Mouse (Mus musculus) hindbrain, embryonic 12.5 days (tissue): ENCODE measurements around the gene Exoc3l. TPM values are rescaled to one million over a fixed set of nuclear protein-coding genes. Genes with fewer than 3 reads are reported as not detected.
A peak's percentile ranks its signal among the peaks of the same experiment; 100 is the strongest.

Experiments used
- ATAC-seq: fragments of 200-750 bp; cut with Nextera tagmentation; 2 replicates; pipeline ENCODE4 v1.8.0; 2017; ENCODE audit warnings: moderate TSS enrichment; ENCODE audit not compliant: low FRiP score
- H3K27ac ChIP-seq: fragments of 300-500 bp; sonication (generic); 2 replicates; pipeline ENCODE4 v1.5.1; 2016; ENCODE audit warnings: mild to moderate bottlenecking
- H3K27me3 ChIP-seq: fragments of 300-500 bp; sonication (generic); 2 replicates; pipeline ENCODE4 v1.6.1; 2016; ENCODE audit warnings: mild to moderate bottlenecking
- H3K36me3 ChIP-seq: fragments of 300-500 bp; sonication (generic); 2 replicates; pipeline ENCODE4 v1.6.1; 2016; ENCODE audit warnings: mild to moderate bottlenecking
- H3K4me1 ChIP-seq: fragments of 300-500 bp; sonication (generic); 2 replicates; pipeline ENCODE4 v1.6.1; 2016
- H3K4me2 ChIP-seq: fragments of 300-500 bp; sonication (generic); replicated peaks from 2 replicates; pipeline ENCODE4 v1.6.1; 2016; ENCODE audit warnings: mild to moderate bottlenecking
- H3K4me3 ChIP-seq: fragments of 300-500 bp; sonication (generic); 2 replicates; pipeline ENCODE4 v1.5.1; 2016; ENCODE audit warnings: mild to moderate bottlenecking
- H3K9ac ChIP-seq: fragments of 300-500 bp; sonication (generic); 2 replicates; pipeline ENCODE4 v1.6.1; 2016; ENCODE audit warnings: mild to moderate bottlenecking, moderate library complexity
- H3K9me3 ChIP-seq: fragments of 300-500 bp; sonication (generic); replicated peaks from 2 replicates; pipeline ENCODE4 v1.6.1; 2016; ENCODE audit warnings: mild to moderate bottlenecking
- WGBS: fragments of 180-500 bp; shearing (Covaris S2); methylation state at CpG from one replicate; pipeline ENCODE4 v1.1.7; 2016; 5-methylcytosine and 5-hydroxymethylcytosine counted together
- polyA plus RNA-seq: library from polyadenylated mRNA; unstranded; fragments of >200 nt; fragmentation: Nextera tagmentation; extraction: Ambion mirVana; gene quantifications from 2 replicates; pipeline ENCODE4 v1.2.1, GENCODE M21; 2016

Gene Exoc3l
- polyA plus RNA-seq, 1 experiment from 2014 or later, result 12.7 TPM

- no peaks in the 10 kb centered on the region for H3K9me3 ChIP-seq
- whole genome bisulfite sequencing, result 94% methylated on average over 12 of the region's 12 CpGs
- H3K27me3 ChIP-seq, result no peaks in the 10 kb centered on the region
- no peak overlapping the region for H3K4me3 ChIP-seq
- H3K4me2 ChIP-seq, result no peak overlapping the region
- peaks cover 57% of the 10 kb centered on the region for H3K36me3 ChIP-seq
- H3K9ac ChIP-seq, result no peak overlapping the region
- ATAC-seq, result no peak
- H3K4me1 ChIP-seq, result peaks cover 12% of the 10 kb centered on the region
- H3K27ac ChIP-seq, result no peak overlapping the region
These were observed 34.4 kb upstream of the Exoc3l start for GRCm38 (mm10) chr8:105330325-105330724.

DNA sequence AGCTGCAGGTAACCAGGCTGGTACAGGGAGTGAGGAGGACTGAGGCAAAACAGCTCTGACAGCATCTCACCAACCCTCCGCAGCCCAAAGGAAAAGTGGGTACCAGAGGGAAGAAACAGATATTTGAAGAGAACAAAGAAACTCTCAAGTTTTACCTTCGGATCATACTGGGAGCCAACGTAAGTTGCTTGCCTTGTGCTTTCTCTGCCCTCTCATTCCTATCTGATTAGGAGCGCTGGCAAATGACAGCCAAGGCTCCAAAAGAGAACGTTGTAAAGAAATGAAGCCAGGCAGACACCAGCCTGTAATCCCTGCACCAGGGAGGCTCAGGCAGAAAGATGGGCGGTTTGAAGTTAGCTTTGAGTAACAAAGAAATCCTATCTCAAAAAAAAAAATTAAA lies 31.1 kb upstream of the Exoc3l start:
- Histone ChIP-seq H3K36me3 (peaks cover 50% of the 10 kb centered on the region), H3K4me2 (peak overlapping the region; percentile 84), H3K9me3 (no peaks in the 10 kb centered on the region)

DNA sequence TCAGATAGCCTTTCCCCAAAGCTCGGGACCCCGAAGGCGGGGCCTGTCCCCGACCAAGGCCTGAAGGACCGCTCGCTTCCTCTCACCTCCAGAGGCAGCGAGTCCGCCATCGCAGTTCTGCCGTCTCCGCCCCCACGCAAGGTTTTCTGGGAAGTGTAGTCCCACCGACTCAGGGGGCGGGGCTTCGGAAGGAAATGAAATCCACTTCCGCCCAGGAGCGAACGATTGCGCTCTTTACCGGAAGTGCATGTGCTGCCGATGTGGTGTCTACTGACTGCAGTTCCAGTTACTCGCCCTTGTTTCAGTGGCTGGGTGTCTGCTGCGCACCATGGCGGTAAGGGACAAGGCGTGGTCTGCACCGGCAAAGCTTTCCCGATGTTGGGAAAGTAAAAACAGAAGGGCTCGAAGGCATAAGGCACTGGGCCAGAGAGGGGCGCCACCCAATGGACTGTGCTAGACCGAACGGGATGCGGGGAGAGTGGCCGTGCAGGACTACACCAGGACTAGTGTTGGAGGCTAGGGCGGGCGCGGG lies 30.3 kb upstream of the Exoc3l start, which contains the start of the genes Lrrc29 and Tmem208:
TSS of gene Lrrc29 (minus strand) at position 138 of the 532 bp plus-strand sequence.
TSS of gene Tmem208 (plus strand) at position 214 of the 532 bp plus-strand sequence.
- H3K36me3 ChIP-seq, result peaks cover 42% of the 10 kb centered on the region
- no peaks in the 10 kb centered on the region for H3K27me3 ChIP-seq
- peak within 1 kb of the TSS; percentile 79 for H3K27ac ChIP-seq
- H3K4me1 ChIP-seq, result peaks cover 22% of the 10 kb centered on the region
- WGBS, result 1% methylated on average over 36 of the region's 36 CpGs
- ATAC-seq, result peak; percentile 94
- H3K9me3 ChIP-seq, result no peaks in the 10 kb centered on the region
- H3K9ac ChIP-seq, result peak within 1 kb of the TSS; percentile 81
- peak within 1 kb of the TSS; percentile 81 for H3K4me3 ChIP-seq
- H3K4me2 ChIP-seq, result peak within 1 kb of the TSS; percentile 84

More for the DNA sequence above, 31.1 kb upstream of the Exoc3l start:
- Histone ChIP-seq H3K4me3 (peak overlapping the region; percentile 81), H3K27ac (0 out of 2 replicates have a peak overlapping the region, but pooled peaks have one; percentile 79), H3K27me3 (no peaks in the 10 kb centered on the region), H3K9ac (peak overlapping the region; percentile 81), H3K4me1 (peaks cover 22% of the 10 kb centered on the region)
- no peak for ATAC-seq
- WGBS, result 52% methylated on average over 6 of the region's 6 CpGs

DNA sequence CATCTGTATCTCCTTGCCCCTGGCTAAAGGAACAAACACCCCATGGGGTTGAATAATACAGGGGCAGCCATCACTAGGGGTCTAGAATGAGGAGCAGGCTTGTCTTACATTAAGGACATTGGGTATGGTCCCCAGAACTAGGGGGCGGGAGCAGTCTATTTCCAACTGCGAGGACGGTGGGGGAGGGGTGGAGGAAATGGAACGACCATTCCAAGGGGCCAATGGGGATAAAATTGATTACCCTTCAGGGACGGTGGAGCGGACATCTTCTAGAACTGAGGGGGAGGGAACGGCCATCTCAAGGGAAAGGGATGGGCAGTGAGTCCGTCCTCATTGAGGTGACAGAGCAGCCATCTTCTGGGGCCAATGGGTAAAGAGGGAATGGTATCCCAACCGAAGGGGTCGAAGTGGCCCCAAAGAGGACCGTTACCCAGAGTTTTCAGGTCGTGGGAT lies 29.8 kb upstream of the Exoc3l start:
- Histone ChIP-seq H3K9ac (peak overlapping the region; percentile 81), H3K4me2 (peak overlapping the region; percentile 84), H3K4me1 (peaks cover 22% of the 10 kb centered on the region), H3K4me3 (peak overlapping the region; percentile 81), H3K27me3 (no peaks in the 10 kb centered on the region), H3K9me3 (no peaks in the 10 kb centered on the region), H3K27ac (peak overlapping the region; percentile 79), H3K36me3 (peaks cover 37% of the 10 kb centered on the region)
- peak; percentile 73 for ATAC-seq
- under 1% methylated on average over 12 of the region's 12 CpGs for WGBS

GRCm38 (mm10) chr8:105323183-105323582 lies 27.3 kb upstream of the Exoc3l start:
- Histone ChIP-seq H3K9ac (no peak overlapping the region), H3K27ac (no peak overlapping the region)
- WGBS, result 92% methylated on average over 4 of the region's 4 CpGs

DNA sequence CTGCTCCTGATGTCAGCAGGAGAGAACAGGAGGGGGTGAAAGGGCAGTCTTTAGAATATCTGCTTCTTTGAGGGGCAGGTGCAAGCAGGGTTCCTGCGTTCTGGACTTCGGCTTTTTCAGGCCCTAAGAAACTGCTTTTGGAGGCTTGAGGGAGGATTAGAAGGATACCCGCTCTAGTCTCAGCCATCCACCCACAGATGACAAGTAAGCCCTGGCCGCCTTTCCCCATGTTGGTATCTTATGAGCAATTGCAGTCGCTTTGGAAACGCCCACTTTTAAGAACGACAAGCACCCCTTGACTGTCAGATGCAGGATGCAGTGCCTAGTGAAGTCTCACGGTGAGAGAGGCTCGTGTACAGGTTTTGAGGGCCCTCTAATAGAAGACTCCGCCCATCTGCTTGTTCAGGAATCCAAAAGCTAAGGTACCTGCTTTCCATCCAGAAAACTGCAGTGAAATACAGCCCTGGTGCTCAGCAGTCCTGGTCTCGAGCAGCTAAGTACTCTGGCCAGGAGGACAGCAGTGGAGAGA lies 22.8 kb upstream of the Exoc3l start:
- H3K4me2 ChIP-seq, result no peak overlapping the region
- H3K4me1 ChIP-seq, result no peaks in the 10 kb centered on the region
- WGBS, result 85% methylated on average over 11 of the region's 11 CpGs
- no peak overlapping the region for H3K9ac ChIP-seq
- H3K36me3 ChIP-seq, result peaks cover 55% of the 10 kb centered on the region
- H3K4me3 ChIP-seq, result no peak overlapping the region
- H3K27me3 ChIP-seq, result no peaks in the 10 kb centered on the region
- no peak overlapping the region for H3K27ac ChIP-seq
- no peak for ATAC-seq
- H3K9me3 ChIP-seq, result no peaks in the 10 kb centered on the region

More at GRCm38 (mm10) chr8:105323183-105323582, 27.3 kb upstream of the Exoc3l start:
- H3K4me1 ChIP-seq, result peaks cover 22% of the 10 kb centered on the region
- no peaks in the 10 kb centered on the region for H3K9me3 ChIP-seq
- H3K4me2 ChIP-seq, result no peak overlapping the region
- ATAC-seq, result no peak
- H3K36me3 ChIP-seq, result peaks cover 31% of the 10 kb centered on the region
- H3K4me3 ChIP-seq, result no peak overlapping the region
- H3K27me3 ChIP-seq, result no peaks in the 10 kb centered on the region

GRCm38 (mm10) chr8:105317941-105318340 lies 22.0 kb upstream of the Exoc3l start:
- ATAC-seq, result no peak
- Histone ChIP-seq H3K27me3 (no peaks in the 10 kb centered on the region), H3K4me1 (no peaks in the 10 kb centered on the region), H3K27ac (no peak overlapping the region), H3K4me2 (no peak overlapping the region), H3K4me3 (no peak overlapping the region), H3K9me3 (no peaks in the 10 kb centered on the region), H3K9ac (no peak overlapping the region), H3K36me3 (peaks cover 61% of the 10 kb centered on the region)
- WGBS, result 86% methylated on average over 4 of the region's 4 CpGs

GRCm38 (mm10) chr8:105315073-105315769 lies 19.3 kb upstream of the Exoc3l start:
- 93% methylated on average over 18 of the region's 18 CpGs for WGBS
- peaks cover 76% of the 10 kb centered on the region for H3K36me3 ChIP-seq

GRCm38 (mm10) chr8:105313622-105314402 lies 17.9 kb upstream of the Exoc3l start:
- H3K27ac ChIP-seq, result no peak overlapping the region
- WGBS, result 85% methylated on average over 9 of the region's 9 CpGs
- no peak overlapping the region for H3K9ac ChIP-seq
- H3K36me3 ChIP-seq, result peaks cover 78% of the 10 kb centered on the region
- ATAC-seq, result 0 out of 2 replicates have a peak, but pooled peaks have one; percentile 26
- H3K4me1 ChIP-seq, result no peaks in the 10 kb centered on the region
- no peak overlapping the region for H3K4me2 ChIP-seq
- H3K9me3 ChIP-seq, result no peaks in the 10 kb centered on the region
- H3K27me3 ChIP-seq, result no peaks in the 10 kb centered on the region
- H3K4me3 ChIP-seq, result no peak overlapping the region

More at GRCm38 (mm10) chr8:105315073-105315769, 19.3 kb upstream of the Exoc3l start:
- Histone ChIP-seq H3K4me2 (no peak overlapping the region), H3K9me3 (no peaks in the 10 kb centered on the region), H3K9ac (no peak overlapping the region), H3K4me1 (no peaks in the 10 kb centered on the region), H3K27ac (no peak overlapping the region), H3K27me3 (no peaks in the 10 kb centered on the region), H3K4me3 (no peak overlapping the region)
- no peak for ATAC-seq

DNA sequence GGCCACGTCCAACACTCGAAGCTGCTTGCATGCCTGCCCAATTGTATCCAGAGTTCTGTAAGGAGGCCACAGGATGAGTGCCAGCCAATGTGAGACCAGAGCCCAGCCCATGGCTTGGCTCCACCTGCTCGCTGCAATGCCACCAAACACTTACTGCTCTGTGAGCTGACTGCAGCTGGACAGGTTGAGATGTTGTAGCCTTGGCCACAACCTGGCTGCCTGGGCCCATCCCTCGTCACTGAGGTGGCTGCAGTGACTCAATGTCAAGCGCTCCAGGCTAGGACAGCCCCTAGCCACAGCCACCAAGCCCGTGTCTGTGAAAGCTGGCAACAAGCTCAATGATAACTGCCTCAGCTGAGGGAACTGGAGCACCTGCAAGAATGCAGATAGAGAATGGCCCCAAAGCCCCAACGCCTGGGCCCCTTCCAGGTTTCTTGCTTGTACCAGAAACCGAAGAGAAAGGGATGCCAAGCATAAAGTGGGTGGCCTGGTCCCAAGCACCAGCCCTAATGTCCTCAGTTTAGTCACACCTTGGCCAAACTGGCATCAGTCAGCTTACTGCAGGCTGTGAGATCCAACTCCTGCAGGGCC lies 17.1 kb upstream of the Exoc3l start:
- no peaks in the 10 kb centered on the region for H3K4me1 ChIP-seq
- no peaks in the 10 kb centered on the region for H3K9me3 ChIP-seq
- no peaks in the 10 kb centered on the region for H3K27me3 ChIP-seq
- no peak overlapping the region for H3K4me3 ChIP-seq
- no peak overlapping the region for H3K27ac ChIP-seq
- 94% methylated on average over 8 of the region's 8 CpGs for WGBS
- H3K4me2 ChIP-seq, result no peak overlapping the region
- ATAC-seq, result no peak
- H3K36me3 ChIP-seq, result peaks cover 78% of the 10 kb centered on the region
- H3K9ac ChIP-seq, result no peak overlapping the region

- Histone ChIP-seq H3K27me3 (no peaks in the 10 kb centered on the region), H3K9ac (no peak overlapping the region), H3K4me1 (no peaks in the 10 kb centered on the region), H3K9me3 (no peaks in the 10 kb centered on the region), H3K36me3 (peaks cover 88% of the 10 kb centered on the region), H3K4me3 (no peak overlapping the region), H3K27ac (no peak overlapping the region), H3K4me2 (no peak overlapping the region)
- WGBS, result 89% methylated on average over 1 of the region's 1 CpGs
- ATAC-seq, result no peak
These were observed 15.8 kb upstream of the Exoc3l start for GRCm38 (mm10) chr8:105311718-105312117.
